Mouse (Mus musculus) limb, embryonic 13.5 days (tissue): ENCODE data around the gene Crtac1. TPM values are rescaled to one million over a fixed set of nuclear protein-coding genes. Genes with fewer than 3 reads are reported as not detected.

Experiments
- ATAC-seq: fragments of 200-750 bp; cut with Nextera tagmentation; 2 replicates; pipeline ENCODE4 v1.8.0; 2017; ENCODE audit warnings: low read depth, moderate number of reproducible peaks, moderate TSS enrichment; ENCODE audit not compliant: low FRiP score
- H3K27ac ChIP-seq: fragments of 300-500 bp; sonication (generic); 2 replicates; pipeline ENCODE4 v1.5.1; 2015; ENCODE audit warnings: inconsistent platforms, mild to moderate bottlenecking, moderate library complexity
- H3K27me3 ChIP-seq: fragments of 300-500 bp; sonication (generic); 2 replicates; pipeline ENCODE4 v1.6.1; 2015; ENCODE audit warnings: mild to moderate bottlenecking, inconsistent platforms
- H3K36me3 ChIP-seq: fragments of 300-500 bp; sonication (generic); 2 replicates; pipeline ENCODE4 v1.6.1; 2015; ENCODE audit warnings: inconsistent platforms, mild to moderate bottlenecking, moderate library complexity
- H3K4me1 ChIP-seq: fragments of 300-500 bp; sonication (generic); 2 replicates; pipeline ENCODE4 v1.6.1; 2015; ENCODE audit warnings: inconsistent platforms
- H3K4me2 ChIP-seq: fragments of 300-500 bp; sonication (generic); replicated peaks from 2 replicates; pipeline ENCODE4 v1.6.1; 2015; ENCODE audit warnings: inconsistent platforms, mild to moderate bottlenecking, moderate library complexity
- H3K4me3 ChIP-seq: fragments of 300-500 bp; sonication (generic); 2 replicates; pipeline ENCODE4 v1.5.1; 2015; ENCODE audit warnings: moderate library complexity, mild to moderate bottlenecking, inconsistent platforms
- H3K9ac ChIP-seq: fragments of 300-500 bp; sonication (generic); 2 replicates; pipeline ENCODE4 v1.6.1; 2015; ENCODE audit warnings: mild to moderate bottlenecking, inconsistent platforms
- H3K9me3 ChIP-seq: fragments of 300-500 bp; sonication (generic); 2 replicates; pipeline ENCODE4 v1.6.1; 2016; ENCODE audit warnings: inconsistent platforms
- WGBS: fragments of 180-500 bp; shearing (Covaris S2); methylation state at CpG from one replicate; pipeline ENCODE4 v1.1.7; 2015; 5-methylcytosine and 5-hydroxymethylcytosine counted together
- polyA plus RNA-seq: library from polyadenylated mRNA; unstranded; fragments of >200 nt; fragmentation: Nextera tagmentation; extraction: Ambion mirVana; gene quantifications from 2 replicates; pipeline ENCODE4 v1.2.1, GENCODE M21; 2015

Gene Crtac1
- polyA plus RNA-seq, 1 experiment from 2014 or later, result 3.9 TPM

DNA sequence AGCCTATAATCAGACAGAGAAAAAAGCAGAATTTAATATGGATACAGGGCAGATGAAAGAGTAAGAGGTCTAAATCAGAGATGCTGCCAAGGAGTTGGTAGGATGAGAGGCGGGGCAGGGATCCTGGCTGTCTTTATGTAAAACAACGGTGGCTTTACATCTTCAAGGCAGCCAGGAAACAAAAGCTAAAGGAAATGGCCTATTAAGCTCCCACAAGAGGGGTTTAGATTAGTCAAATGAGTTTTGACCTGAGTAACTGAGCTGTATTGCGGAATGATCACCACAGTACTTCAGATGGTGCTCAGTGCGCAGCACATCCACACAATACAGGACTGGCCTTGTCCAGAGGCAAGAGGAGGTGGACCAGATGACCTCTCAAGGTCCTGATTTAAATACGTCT, 21.7 kb downstream of the Crtac1 start:
- peaks cover 62% of the 10 kb centered on the region for H3K27me3 ChIP-seq
- H3K9ac ChIP-seq, result no peak overlapping the region
- no peak overlapping the region for H3K4me3 ChIP-seq
- ATAC-seq, result no peak
- peaks cover 7% of the 10 kb centered on the region for H3K4me1 ChIP-seq
- H3K4me2 ChIP-seq, result no peak overlapping the region
- H3K36me3 ChIP-seq, result no peaks in the 10 kb centered on the region
- WGBS, result 34% methylated on average over 5 of the region's 5 CpGs
- H3K9me3 ChIP-seq, result no peaks in the 10 kb centered on the region
- no peak overlapping the region for H3K27ac ChIP-seq

- H3K36me3 ChIP-seq, result no peaks in the 10 kb centered on the region
- peak overlapping the region; percentile 14; the same call in 1 of the 2 replicates for H3K4me2 ChIP-seq
- H3K27me3 ChIP-seq, result peaks cover 58% of the 10 kb centered on the region
- H3K9ac ChIP-seq, result no peak overlapping the region
- H3K4me1 ChIP-seq, result peaks cover 7% of the 10 kb centered on the region
- no peak overlapping the region; the same call in 1 of the 2 replicates for H3K4me3 ChIP-seq
- 2% methylated on average over 19 of the region's 19 CpGs for WGBS
- no peaks in the 10 kb centered on the region for H3K9me3 ChIP-seq
- no peak overlapping the region for H3K27ac ChIP-seq
- ATAC-seq, result no peak
Measured at GRCm38 (mm10) chr19:42409226-42409625, 22.4 kb downstream of the Crtac1 start.

GRCm38 (mm10) chr19:42404364-42404763, 27.2 kb downstream of the Crtac1 start:
- H3K9me3 ChIP-seq, result no peaks in the 10 kb centered on the region
- no peaks in the 10 kb centered on the region for H3K36me3 ChIP-seq
- no peak overlapping the region for H3K9ac ChIP-seq
- no peak overlapping the region for H3K27ac ChIP-seq
- H3K4me3 ChIP-seq, result no peak overlapping the region
- 82% methylated on average over 15 of the region's 15 CpGs for WGBS
- ATAC-seq, result no peak
- peaks cover 5% of the 10 kb centered on the region for H3K4me1 ChIP-seq
- H3K27me3 ChIP-seq, result peaks cover 19% of the 10 kb centered on the region
- no peak overlapping the region for H3K4me2 ChIP-seq

DNA sequence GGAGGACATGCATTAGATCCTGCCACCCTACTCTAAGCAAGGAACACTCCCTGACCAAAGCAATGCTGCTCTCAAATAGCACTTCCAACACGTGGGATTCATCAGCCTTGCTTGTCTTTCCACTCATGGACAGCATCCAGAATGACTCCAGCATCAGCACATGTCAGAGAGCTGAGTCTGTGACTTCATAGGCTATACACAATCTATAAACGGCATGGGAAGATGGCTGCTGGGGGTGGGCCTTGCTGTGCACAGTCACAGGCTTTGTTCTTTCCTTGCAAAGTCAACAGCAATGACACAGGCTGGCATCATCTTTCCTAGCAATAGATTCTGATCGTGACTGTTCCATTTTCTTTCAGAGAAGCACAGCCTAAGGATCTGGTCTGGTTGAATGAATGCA, 31.6 kb downstream of the Crtac1 start:
- WGBS, result 58% methylated on average over 3 of the region's 3 CpGs
- H3K27me3 ChIP-seq, result no peaks in the 10 kb centered on the region
- no peaks in the 10 kb centered on the region for H3K36me3 ChIP-seq
- no peaks in the 10 kb centered on the region for H3K4me1 ChIP-seq
- ATAC-seq, result no peak
- no peak overlapping the region for H3K4me2 ChIP-seq
- H3K9ac ChIP-seq, result no peak overlapping the region
- no peak overlapping the region for H3K27ac ChIP-seq
- no peak overlapping the region for H3K4me3 ChIP-seq
- H3K9me3 ChIP-seq, result no peaks in the 10 kb centered on the region

DNA sequence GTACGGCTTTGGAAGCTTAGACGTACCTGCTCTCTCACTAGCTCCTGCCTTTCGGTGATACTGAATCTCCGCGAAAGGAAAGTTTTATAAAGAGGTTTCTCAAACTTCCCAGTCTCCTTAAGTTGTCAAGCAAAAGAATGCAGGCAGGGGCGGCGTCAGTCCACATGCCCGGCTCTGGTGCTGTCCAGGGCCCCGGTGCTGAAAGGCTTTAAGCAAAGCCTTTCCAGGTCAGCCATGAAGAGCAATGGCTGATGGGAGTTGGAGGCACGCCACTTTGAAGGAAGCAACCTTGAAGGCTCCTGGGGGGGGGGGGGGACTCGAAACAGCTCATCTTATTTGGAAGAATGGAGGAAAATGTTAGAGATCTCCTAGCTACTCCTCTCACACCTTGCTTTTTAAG, 34.3 kb downstream of the Crtac1 start:
- Histone ChIP-seq H3K36me3 (no peaks in the 10 kb centered on the region), H3K4me1 (no peaks in the 10 kb centered on the region), H3K4me2 (no peak overlapping the region), H3K4me3 (no peak overlapping the region), H3K9ac (no peak overlapping the region), H3K27ac (no peak overlapping the region), H3K27me3 (no peaks in the 10 kb centered on the region), H3K9me3 (no peaks in the 10 kb centered on the region)
- WGBS, result 19% methylated on average over 11 of the region's 11 CpGs
- no peak for ATAC-seq

GRCm38 (mm10) chr19:42394848-42395534, 36.6 kb downstream of the Crtac1 start:
- Histone ChIP-seq H3K9ac (no peak overlapping the region), H3K4me2 (no peak overlapping the region), H3K4me3 (no peak overlapping the region), H3K36me3 (no peaks in the 10 kb centered on the region), H3K27me3 (peaks cover 4% of the 10 kb centered on the region; the same call in 1 of the 2 replicates), H3K4me1 (no peaks in the 10 kb centered on the region), H3K9me3 (no peaks in the 10 kb centered on the region), H3K27ac (no peak overlapping the region)
- ATAC-seq, result no peak
- WGBS, result 62% methylated on average over 2 of the region's 2 CpGs

DNA sequence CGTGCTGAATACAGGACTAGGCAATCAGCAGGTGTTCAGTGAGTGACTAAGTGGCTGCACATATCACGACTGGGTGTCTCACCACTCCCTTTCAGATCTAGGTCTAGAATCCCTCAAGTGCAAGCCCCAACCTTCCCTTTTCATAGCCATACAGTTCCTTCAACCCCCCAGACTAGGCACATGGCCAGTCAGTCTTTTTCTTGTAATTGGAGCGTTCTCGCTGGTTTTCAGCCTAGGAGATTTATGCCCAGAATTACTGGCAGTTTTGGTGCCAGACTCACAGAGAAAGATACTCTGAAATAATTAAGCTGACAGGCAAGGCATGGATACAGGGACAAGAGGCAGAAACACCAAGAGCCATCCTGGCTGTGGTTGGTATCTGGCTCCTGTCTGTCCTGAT, 37.7 kb downstream of the Crtac1 start:
- Histone ChIP-seq H3K4me1 (no peaks in the 10 kb centered on the region), H3K27ac (no peak overlapping the region), H3K4me3 (no peak overlapping the region), H3K9me3 (no peaks in the 10 kb centered on the region), H3K36me3 (no peaks in the 10 kb centered on the region), H3K4me2 (no peak overlapping the region), H3K9ac (no peak overlapping the region), H3K27me3 (peaks cover 4% of the 10 kb centered on the region; the same call in 1 of the 2 replicates)
- WGBS, result 85% methylated on average over 4 of the region's 4 CpGs
- no peak for ATAC-seq

DNA sequence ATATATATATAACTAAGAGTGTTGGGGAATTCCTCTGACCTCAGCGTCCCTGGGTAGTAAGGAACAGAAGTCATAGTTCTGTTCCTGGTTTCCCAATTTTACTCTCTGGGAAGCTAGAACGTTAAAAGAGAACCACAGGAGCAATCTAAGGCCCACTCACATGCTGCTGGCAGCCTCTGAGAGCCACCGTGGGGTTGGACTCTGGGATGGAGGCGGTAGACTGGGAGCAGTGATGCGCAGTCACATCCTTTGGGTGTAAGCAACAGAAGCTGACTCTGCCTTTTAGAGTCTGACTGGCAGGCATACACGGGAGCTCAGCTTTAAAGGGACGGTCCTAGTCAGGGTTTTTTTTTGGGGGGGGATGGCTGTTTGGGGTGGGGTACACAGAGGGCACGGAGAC, 39.5 kb downstream of the Crtac1 start:
- Histone ChIP-seq H3K4me1 (no peaks in the 10 kb centered on the region), H3K36me3 (no peaks in the 10 kb centered on the region), H3K9ac (no peak overlapping the region), H3K4me3 (no peak overlapping the region), H3K4me2 (no peak overlapping the region), H3K27ac (no peak overlapping the region), H3K9me3 (no peaks in the 10 kb centered on the region), H3K27me3 (peaks cover 4% of the 10 kb centered on the region; the same call in 1 of the 2 replicates)
- ATAC-seq, result no peak
- WGBS, result 87% methylated on average over 8 of the region's 8 CpGs

GRCm38 (mm10) chr19:42389574-42389973, 42.0 kb downstream of the Crtac1 start:
- 90% methylated on average over 14 of the region's 14 CpGs for WGBS
- H3K27me3 ChIP-seq, result peaks cover 28% of the 10 kb centered on the region
- no peaks in the 10 kb centered on the region for H3K36me3 ChIP-seq
- H3K4me2 ChIP-seq, result no peak overlapping the region
- H3K4me1 ChIP-seq, result no peaks in the 10 kb centered on the region
- H3K9me3 ChIP-seq, result no peaks in the 10 kb centered on the region
- H3K9ac ChIP-seq, result no peak overlapping the region
- no peak overlapping the region for H3K4me3 ChIP-seq
- no peak for ATAC-seq
- H3K27ac ChIP-seq, result no peak overlapping the region

DNA sequence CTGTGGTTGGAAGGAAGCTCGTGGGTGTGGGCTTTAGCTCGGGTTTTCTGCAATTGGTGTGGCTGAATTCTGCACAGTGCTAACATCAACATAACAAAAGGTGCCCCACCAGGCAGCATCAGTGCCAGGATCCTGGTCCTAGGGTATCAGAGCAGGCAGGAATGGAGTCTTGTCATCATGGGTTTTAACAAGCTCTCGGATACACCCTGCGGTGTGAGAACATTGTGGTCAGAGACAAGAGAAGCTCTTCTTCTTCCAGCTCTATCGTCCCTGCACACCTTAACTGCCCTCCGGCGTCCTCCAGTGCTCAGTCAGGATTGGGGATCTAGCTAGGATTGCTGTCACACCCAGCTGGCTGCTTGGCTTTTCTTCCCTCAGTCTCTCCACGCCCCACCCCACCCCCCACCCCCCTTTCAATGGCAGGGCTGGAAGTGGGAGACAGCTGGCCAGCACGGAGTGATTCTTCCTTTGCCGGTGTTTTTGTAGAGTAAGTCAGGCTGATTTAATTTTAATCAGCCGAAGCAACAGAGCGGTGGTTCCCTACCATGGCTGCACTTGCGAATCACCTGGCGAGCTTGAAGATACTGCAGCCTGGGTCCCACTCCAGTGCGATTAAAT, 46.5 kb downstream of the Crtac1 start:
- peaks cover 11% of the 10 kb centered on the region for H3K4me1 ChIP-seq
- H3K4me2 ChIP-seq, result no peak overlapping the region
- WGBS, result 20% methylated on average over 15 of the region's 15 CpGs
- no peaks in the 10 kb centered on the region for H3K9me3 ChIP-seq
- no peaks in the 10 kb centered on the region for H3K36me3 ChIP-seq
- no peak overlapping the region for H3K27ac ChIP-seq
- no peak overlapping the region for H3K4me3 ChIP-seq
- H3K9ac ChIP-seq, result no peak overlapping the region
- no peak for ATAC-seq
- H3K27me3 ChIP-seq, result peaks cover 69% of the 10 kb centered on the region

DNA sequence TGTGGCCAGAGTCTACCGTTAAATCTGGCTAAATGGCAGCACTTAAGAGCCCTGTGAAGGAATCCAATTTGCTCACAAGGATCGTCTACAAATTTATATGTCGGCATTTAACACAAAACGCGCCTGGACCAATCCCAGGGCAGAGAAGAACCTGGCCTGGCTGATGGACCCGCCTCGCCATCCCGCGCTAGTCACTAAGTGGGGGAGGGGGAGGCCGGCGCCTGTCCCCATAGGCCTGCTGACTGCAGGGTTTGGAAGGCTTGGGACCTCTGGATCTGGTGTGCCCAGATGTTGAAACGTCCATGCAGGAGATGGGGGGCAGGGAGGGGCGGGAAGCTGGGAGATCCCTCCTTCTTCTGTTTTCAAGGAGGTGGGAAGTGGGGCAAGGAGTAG, 50.6 kb downstream of the Crtac1 start:
- 2% methylated on average over 13 of the region's 13 CpGs for WGBS
- no peak overlapping the region for H3K27ac ChIP-seq
- H3K36me3 ChIP-seq, result no peaks in the 10 kb centered on the region
- ATAC-seq, result no peak
- peak overlapping the region; percentile 57 for H3K4me2 ChIP-seq
- peak overlapping the region; percentile 29 for H3K4me3 ChIP-seq
- H3K27me3 ChIP-seq, result peaks cover 74% of the 10 kb centered on the region
- H3K9me3 ChIP-seq, result no peaks in the 10 kb centered on the region
- no peak overlapping the region for H3K9ac ChIP-seq
- peaks cover 14% of the 10 kb centered on the region for H3K4me1 ChIP-seq

- Histone ChIP-seq H3K4me3 (peak overlapping the region; percentile 29), H3K4me2 (peak overlapping the region; percentile 57), H3K27me3 (peaks cover 68% of the 10 kb centered on the region), H3K9ac (no peak overlapping the region), H3K4me1 (peaks cover 14% of the 10 kb centered on the region), H3K9me3 (no peaks in the 10 kb centered on the region), H3K27ac (no peak overlapping the region), H3K36me3 (no peaks in the 10 kb centered on the region)
- ATAC-seq, result no peak; the same call in 1 of the 2 replicates
- WGBS, result 2% methylated on average over 24 of the region's 26 CpGs
Measured at GRCm38 (mm10) chr19:42380321-42380980, 51.1 kb downstream of the Crtac1 start.
